Mouse (Mus musculus) kidney, postnatal 10 days (tissue): ENCODE results near the gene Cxcr5.

Source experiments
- DNase-seq: peaks from one replicate; pipeline ENCODE4 v3.0.0; 2021; ENCODE audit warnings: mixed read lengths

Cxcr5 gene

GRCm38 (mm10) chr9:44477339-44478228 is 84.1 kb downstream of the Cxcr5 start:
- peak; percentile 69 for DNase-seq

- peak; percentile 40 for DNase-seq
Observed at GRCm38 (mm10) chr9:44475936-44476335, 85.7 kb downstream of the Cxcr5 start.

GRCm38 (mm10) chr9:44474327-44474726 is 87.3 kb downstream of the Cxcr5 start:
- DNase-seq: no peak

GRCm38 (mm10) chr9:44473184-44473583 is 88.5 kb downstream of the Cxcr5 start:
- DNase-seq: peak; percentile 33

- DNase-seq: no peak
Observed at GRCm38 (mm10) chr9:44468800-44469199, 92.9 kb downstream of the Cxcr5 start.

- DNase-seq: peak; percentile 29
Observed at GRCm38 (mm10) chr9:44468224-44468623, 93.5 kb downstream of the Cxcr5 start.

- no peak for DNase-seq
Observed at GRCm38 (mm10) chr9:44461950-44462349, 99.7 kb downstream of the Cxcr5 start.
